Mouse (Mus musculus): ENCODE results near the gene Dmbx1.

Dmbx1 gene

DNA sequence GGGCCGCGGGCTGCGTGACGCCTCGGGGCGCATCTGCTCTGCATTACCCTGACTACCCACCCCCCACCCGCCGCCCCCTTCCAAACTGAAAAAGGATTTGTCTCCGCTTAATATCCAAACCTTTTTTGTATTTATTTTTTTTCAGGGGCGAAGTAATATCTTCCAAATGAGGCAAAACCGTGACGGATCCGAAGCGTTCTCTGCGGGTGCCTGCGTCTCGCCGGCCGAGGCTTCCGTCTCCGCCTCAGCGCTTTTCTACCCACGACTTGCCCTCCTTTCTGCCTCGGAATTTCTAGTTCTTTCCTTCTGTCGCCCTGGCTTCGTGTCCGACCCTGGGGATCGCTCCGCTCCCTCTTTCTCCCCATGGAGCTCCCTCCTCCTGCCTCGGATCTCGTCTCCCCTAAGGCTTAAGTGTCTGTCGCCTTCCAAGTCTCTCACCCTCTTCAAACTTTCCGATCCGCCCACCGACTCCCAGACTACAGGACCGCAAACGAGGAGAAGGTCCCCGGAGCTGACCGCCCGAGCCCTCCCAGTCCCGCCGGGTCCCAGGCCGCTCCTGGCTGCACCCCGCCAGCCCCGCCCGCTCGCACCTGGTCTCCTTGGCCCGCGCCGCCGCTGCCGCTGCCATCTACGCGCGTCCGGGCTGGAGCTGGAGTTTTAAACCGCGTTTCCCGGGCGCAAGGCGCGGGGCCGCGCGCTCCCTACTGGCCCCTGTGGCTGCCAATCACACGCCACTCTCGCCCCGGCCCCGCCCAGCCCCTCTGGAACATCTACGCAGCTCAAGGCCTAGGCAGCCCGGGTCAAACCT is at the start of gene Dmbx1:
Dmbx1 (minus strand) TSS at position 632 of the 808 bp plus-strand sequence.
- peak; percentile 26 for DNase-seq

GRCm38 (mm10) chr4:115989382-115989781 is 49.7 kb upstream of the Dmbx1 start:
- no peak for DNase-seq

DNA sequence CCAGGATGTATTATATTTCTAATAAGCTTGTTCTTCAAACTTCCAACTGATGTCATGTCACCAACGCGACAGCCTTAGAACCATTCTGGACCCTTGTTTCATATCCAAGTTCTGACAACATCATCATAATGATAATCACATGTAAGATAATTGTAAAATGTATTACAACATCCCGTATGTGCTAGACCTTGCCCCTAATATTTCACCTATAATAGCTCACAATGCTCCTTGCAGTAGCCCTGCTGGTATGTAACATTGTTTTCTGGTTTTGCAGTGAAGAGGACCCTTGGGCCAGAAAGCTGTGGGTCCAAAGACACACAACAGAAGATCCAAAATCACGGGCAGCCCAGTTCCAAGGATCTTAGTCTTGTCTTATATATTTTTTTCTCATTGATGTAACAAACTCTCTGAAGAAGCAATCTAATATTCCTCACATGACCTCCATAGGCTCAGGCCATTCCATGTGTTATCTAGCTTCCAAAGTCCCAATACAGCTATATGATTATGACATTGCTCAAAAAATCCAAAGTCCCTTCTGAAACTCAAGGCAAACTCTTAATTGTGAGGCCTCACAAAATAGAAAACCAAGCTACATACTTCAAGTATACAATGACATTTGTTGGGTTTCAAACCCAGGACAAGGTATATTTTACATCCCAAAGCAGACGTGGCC is 48.3 kb upstream of the Dmbx1 start:
- no peak for DNase-seq

DNA sequence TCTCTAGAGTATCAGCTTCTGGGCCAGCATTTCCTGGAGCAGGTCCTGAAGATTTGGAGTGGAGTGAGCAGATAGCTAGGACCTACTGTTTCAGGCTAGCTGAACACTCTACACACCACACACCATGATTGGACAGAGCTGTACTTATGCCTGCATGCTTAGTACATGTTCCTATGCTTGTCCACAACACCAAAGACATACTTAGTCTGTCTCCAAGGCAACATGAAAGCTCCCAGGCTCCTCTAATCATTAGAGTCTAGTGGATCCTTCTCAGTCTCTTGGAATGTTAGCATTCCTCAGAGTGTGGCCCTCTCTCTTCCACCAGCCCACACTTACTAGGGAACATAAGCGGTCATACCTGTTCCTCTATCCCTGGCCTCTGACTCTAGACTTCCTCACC is 47.7 kb upstream of the Dmbx1 start:
- no peak for DNase-seq

- DNase-seq, result peak; percentile 33
These were observed 45.2 kb upstream of the Dmbx1 start for GRCm38 (mm10) chr4:115984967-115985366.

DNA sequence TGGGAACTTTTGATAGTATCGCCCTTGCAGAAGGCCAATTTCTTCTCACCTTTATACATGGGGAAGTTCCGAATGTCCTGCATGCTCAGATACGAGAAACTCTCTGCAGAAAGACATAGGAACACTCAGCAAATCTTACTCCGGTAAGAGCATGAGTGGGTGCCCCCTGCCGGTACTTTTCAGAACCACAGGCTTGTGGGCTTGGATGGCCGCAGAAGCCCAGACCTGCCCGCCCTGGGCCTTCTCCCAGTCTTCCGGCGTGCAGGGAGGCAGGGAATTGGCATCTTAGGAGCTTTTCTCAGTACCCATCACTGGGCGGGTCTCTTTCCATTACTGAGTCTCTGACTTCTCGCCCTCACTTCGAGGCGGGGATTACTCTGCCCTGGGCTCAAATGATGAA is 44.4 kb upstream of the Dmbx1 start:
- DNase-seq, result peak; percentile 90

- DNase-seq, result peak; percentile 79
These were observed 41.0 kb upstream of the Dmbx1 start for GRCm38 (mm10) chr4:115980676-115981075.

DNA sequence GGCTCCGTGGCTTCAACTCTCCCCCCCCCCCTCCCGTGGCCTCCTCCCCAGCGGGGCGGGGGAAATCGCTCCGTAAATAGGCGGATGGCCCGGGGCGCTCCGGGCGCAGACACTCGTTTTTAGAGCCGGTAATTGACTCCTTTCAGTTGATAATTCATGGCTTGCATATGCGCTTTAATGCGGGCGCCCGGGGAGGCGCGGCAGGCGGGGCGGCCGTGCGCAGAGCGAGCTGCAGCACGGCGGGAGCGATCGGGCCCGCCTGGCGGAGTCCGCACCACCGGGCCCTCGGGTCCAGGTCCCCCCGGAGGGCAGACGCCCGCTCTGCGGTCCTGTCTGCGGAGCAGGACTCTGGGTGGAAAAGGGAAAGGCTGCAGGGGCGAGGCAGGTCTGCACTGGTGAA is 39.7 kb upstream of the Dmbx1 start:
- no peak for DNase-seq

DNA sequence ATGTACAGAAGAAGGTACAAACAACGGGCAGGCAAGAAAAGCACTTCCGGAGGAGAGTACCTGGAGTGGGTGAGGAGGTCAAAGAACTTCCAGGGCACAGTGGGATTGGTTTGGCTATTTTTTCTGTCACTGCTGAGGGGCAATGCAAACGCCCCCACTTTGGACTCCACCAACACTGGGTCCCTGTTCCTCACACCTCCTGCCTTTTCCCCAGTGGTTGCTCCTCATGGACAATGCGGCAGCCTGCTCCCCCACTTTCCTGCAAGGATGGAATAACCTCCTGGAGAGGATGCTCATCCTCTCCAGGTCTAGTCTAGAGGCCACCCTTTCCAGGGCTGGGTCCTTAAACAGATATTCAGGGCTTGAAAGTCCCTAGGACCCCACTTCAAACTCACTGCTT is 39.2 kb upstream of the Dmbx1 start:
- DNase-seq, result no peak

DNA sequence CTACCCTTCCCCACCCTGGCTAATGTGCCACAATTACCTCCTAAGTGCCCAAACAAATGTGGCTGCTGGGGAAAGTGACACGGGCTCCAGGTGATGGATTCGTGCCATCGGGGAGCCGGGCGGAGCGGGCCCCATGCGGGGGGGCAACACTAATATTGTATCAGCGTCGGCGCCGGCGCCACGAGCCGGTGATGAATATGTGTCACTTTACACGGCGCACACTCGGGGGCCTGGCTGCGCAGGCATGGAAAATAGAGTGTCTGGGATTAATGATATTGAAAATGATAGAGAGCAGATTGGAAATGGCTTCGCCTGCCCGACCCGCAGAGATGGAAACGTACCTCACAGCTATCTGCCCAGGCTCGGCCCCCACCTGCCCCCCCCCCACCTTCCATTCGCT is 32.8 kb upstream of the Dmbx1 start:
- no peak for DNase-seq

DNA sequence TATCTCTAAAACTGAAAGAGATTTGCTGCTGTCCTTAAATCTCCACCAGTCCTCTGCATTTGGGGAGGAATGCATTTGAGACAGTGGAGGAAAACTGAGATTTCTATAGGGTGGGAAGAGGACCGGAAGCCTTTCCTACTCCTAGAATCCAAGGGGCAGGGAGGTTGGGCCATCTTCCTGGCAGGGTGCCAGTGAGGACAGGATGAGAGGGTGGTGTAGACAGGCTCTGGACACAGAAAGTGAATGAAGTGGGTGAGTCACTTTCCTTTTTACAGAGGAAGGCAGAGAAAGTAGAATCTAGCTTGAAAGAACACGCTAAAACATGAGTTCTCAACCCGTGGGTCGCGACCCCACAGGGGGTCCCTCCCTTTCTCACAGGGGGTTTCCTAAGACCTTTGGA is 24.7 kb upstream of the Dmbx1 start:
- peak; percentile 21 for DNase-seq

DNA sequence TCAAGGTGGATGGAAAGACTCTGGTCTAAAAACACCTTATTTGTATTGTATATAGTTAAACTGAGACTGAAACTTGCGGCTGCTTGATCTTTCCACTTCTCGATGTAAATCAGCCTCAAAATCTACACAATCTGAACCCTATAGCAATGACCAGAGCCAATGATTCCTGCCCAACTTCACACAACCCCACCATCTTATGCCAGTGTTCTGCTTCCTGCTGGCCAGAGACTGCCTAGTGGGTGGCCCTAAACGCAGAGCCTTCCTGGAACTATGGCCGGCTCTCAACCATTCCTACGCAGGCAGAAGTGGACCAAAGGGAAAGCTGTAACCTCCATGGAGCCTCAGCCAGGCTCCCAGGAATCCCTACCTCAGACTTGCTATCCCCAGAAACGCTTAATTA is 24.0 kb upstream of the Dmbx1 start:
- DNase-seq, result no peak

GRCm38 (mm10) chr4:115962671-115963412 is 23.1 kb upstream of the Dmbx1 start:
- peak; percentile 38 for DNase-seq

DNA sequence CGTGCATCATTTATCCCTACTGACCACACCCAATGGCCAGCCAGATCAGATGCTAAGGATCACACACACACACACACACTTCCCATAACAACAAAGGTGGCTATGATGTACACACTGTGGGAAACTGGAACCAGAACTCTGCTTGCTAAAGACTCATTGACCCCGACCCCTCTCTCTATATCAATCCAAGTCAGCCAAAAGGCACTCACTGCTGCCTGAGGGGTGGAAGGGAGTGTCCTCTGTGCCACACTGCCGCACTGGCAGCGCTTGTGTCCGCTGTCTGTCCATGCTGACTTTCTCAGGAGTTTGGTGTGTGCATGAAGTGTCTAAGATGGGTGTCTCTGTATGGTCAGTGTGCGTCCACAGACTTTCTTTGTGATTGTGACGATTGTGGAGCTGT is 22.3 kb upstream of the Dmbx1 start:
- no peak for DNase-seq

DNA sequence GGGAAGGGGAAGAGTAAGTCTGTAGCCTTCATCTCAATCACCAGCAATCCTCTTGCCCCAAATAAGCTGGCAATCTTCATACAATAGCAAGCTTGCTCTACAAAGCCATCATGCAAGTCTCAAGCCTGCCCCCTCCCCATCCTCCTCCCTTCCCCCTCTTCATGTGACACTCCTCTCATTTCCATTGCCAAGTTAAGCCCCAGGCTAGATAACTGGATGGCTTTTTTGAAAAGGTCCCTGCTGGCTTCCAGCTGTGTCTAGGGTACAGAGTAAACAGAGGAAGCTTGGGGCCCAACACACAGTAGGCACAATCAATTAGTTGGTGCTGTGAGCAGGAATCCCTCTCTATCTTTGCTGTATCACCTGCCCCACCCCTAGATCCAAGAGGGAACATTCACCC is 19.8 kb upstream of the Dmbx1 start:
- DNase-seq, result no peak

GRCm38 (mm10) chr4:115955494-115955775 is 15.7 kb upstream of the Dmbx1 start:
- DNase-seq, result no peak

DNA sequence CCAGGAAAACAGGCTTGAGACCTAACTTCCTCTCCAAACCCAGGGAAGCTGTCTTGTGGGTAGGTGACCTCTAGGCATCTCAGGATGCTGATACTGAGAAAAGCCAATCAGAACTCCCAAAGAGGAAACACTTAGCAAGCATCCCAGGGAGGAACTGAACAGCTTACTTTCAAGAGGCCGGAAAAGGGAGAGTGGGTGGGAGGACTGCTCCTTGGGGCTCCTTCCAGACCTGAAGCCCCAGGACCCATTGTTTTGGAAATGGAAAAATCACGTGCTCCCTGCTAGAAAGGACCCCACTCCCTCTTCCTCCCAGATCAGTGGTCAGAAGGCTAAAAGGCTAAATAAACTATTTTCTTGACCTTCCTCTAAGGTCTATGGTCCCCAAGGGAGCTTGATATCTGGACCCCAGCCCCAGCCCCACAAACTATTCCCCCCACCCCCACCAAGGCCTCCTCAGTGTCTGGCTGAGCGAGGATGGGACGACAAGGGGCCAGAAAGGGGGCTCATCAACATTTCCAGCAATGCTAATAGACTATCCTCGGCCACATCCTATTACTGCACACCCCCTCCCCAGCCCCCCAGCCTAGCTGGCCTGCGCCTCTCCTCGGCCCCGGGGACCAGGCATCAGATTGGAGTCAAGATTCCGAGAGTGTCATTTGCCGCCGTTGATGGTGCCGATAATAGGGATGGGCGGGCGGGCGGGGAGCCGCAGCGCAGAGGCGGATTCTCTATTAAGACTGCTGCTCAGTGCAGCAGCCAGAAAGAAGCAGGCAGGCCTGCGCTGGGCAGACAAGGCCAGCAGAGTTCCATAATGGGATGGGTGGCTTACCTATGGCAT is 15.1 kb upstream of the Dmbx1 start:
- no peak for DNase-seq

GRCm38 (mm10) chr4:115953559-115953958 is 13.8 kb upstream of the Dmbx1 start:
- no peak for DNase-seq

GRCm38 (mm10) chr4:115952758-115953157 is 13.0 kb upstream of the Dmbx1 start:
- peak; percentile 67 for DNase-seq

GRCm38 (mm10) chr4:115943669-115944314 is 4.1 kb upstream of the Dmbx1 start:
- no peak for DNase-seq

DNA sequence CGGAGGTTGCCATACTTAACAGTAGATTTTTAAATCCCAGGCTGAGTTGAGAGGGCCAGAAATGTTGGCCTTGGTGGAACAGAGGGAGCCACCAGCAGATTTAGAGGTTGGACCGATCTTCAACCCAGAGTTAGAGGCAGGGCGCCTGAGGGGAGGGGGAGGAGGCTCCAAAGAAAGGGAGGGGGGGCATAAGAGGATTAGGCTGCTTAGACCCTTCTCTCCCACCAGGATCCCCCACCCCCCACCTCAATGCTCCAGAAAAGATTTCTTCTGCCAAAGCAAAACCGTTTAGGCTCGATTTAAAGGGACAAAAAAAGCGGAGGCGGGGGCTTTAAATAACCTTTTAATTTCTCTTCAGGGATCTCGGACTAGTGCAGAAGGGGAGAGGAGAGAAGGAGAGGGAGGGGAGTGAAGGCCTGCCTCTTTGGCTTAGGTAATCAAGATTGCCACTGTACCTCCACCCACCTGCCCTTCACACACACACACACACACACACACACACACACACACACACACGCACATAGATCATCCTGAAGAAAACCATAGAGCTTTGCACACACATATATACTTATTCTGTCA is 1.6 kb upstream of the Dmbx1 start:
- no peak for DNase-seq

DNA sequence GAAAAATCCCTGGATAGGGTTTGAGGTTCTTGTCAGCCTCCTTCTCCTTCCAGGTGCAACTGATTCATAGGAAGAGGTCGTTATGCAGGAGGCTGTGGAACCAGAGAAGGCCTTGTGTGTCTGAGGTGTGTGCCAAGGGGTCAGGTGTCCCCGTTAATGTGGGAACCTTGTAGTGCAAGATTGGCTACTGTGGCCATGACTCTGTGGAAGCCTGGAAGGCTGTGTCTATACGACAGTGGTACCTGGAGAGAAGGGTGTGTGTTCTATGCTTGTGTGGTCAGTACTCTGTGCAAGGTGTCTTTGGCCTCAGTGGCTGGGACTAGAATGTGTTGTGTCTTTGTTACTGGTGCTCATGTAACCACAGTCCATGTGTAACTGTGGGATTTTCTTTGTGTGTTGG is 955 bp upstream of the Dmbx1 start:
- DNase-seq, result no peak

Measured in lung, postnatal 14 days (tissue).